Mouse (Mus musculus): ENCODE results near the gene Lrfn2.

Gene Lrfn2

DNA sequence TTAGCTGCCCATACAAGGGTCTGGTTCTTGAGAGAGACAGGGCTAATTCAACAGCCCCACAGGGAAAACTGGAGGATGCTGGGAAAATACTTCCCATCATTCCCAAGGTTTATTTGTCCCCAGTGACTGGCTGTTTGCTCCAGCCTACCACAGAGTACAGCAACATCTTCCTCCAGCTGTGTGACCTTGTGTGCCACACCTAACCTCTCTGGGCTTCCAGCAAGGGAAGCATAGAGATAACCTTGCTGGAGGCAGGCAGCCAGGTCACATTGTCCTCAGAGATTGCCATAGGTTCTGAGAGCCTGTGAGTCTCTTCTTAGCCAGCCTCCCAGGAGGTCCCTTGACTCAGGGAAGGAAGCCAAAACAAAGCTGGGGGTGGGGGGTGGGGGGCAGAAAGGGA lies 101.1 kb downstream of the Lrfn2 start:
- in situ Hi-C loops (cut with MboI; ENCODE audit: unreplicated experiment in 2 of 2): no loop called here

DNA sequence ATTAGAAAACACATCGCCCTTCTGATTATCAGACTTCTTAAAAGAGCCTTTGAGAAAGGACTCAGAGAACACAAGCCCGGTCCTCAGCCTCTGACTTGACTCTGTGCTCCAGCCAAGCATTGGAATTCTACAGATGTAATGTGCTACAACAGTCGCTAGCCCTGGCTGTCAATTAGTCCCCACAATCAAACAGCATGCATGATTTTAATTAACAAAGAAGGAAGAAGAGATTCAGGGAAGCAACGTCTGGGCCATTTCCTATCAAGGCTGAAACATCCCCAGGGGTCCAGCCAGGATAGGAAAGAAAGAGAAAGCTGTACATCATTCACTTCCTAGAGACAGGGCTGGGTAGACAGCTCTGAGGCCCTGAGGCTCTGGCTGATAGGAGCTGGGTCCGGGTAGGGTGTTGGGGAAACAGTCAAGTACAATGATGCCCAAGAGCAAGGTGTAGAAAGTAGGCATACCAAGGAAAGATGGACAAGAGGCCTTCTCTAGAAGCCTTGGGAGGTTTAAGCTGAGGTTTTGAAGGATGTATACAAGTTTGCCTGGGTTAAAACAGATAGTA lies 101.6 kb downstream of the Lrfn2 start:
- in situ Hi-C loops (cut with MboI; ENCODE audit: unreplicated experiment in 2 of 2): no loop called here

DNA sequence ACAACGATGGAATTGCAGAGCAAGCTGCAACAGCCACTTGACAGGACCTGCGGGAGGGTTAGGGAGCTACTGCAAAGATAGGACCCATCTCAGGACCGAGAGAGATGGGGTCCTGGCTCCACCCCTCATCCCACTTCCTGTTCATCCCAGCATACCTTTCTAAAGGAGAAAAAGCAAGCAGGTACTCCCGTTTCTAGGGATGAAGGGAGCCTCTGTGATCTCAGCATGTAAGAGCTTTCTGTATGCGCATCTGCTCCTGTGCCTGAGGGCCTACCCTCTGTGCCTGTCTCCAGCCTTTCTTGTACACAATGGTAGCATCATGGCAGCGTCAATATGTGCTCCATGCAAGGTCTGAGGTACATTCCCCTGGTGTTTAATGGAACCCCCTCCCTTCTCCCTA lies 102.9 kb downstream of the Lrfn2 start:
- in situ Hi-C loops (cut with MboI; ENCODE audit: unreplicated experiment in 2 of 2): no loop called here

DNA sequence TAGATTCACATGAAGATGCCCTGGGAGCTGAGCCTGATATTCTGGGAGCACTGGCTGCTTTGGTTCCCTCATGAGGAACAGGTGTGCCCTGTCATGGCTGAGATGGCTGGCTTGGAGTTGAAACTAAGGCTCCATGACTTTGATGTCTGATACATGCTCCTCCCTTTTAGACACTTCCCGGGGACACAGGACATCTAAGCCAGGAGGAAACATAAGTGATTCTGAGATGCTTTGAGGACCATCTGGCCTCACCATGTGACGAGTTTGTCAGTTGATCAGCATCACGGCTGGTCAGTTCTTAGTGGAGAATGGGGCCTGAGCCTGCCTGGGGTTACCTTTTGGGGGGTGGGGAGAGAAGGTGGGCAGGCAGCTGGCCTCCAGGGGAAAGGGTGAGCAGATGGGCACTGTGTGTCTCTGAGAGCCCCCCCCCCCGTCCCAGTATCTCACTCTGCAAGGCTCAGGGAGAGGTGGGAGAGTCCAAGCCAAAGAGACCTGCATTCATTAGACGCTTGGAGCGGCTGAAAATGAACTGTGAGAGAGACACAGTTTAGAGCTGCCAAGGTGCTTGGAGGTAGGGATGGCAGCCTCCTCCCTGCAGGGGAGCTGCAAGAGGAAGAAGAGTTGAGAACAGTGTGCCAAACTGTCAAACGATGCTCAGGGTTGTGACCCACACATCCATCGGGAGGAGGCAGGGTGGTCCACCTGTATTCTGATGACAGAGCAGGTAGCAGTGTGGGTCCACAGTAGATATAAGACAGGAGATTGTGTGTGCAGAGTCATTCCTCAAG lies 105.2 kb downstream of the Lrfn2 start:
- in situ Hi-C loops (cut with MboI; ENCODE audit: unreplicated experiment in 2 of 2): no loop called here

DNA sequence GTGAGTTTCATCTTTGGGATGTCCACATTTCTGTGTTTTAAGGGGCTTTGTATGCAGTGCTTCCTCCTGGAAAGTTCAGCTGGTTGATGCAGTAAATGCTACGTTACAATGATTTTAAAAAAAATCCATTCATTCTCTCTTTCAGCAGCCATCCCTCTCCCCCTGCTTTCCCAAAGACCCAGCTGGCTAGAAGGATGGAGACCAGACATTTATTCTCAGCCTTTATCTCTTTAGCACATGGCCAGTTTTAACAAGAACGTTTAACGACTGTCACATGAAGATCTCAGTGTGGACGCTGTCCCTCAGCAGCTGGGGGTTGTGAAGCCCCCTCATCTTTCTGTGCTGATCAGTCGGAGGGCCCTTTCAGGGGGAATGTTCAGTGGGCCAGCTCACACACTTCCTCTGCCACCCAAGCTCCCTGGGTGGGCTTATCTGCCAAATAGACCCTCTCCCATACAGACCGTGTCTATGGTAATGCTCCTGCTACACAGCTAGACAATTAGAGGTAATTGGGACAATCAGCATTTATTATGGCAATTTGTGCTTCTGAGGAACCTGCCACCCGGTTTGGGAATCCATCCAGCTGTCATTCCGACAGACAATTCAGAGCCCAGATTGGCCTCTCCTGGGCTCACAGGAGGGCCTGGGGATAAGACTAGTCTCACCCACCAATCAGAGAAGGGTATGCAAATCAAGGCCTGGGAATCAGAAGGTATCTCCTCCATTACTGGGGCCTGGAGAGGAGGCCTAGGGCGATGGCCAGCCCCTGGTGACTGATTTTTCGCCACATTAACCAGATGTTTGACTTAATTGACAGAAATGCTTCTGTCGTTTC lies 111.8 kb downstream of the Lrfn2 start:
- in situ Hi-C loops (cut with MboI; ENCODE audit: unreplicated experiment in 2 of 2): no loop called here

DNA sequence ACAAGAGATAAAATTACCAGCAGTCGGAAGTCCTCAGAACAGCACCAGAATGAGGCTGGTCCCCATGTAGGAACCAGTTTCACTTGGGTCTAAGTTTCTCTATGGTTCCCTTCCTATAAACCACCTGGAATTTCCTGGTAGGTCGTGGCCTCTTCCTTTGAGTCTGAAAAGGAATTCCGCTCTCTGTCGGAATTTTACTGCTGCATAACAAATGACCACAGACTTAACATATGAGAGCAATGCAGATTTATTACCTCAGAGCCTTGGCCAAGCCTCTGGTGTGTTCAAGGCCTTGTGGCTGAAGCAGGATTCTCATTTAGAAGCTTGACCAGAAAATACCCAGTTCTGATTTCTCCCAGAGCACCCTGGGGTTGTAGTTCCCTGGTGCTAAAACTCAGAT lies 115.7 kb downstream of the Lrfn2 start:
- in situ Hi-C loops (cut with MboI; ENCODE audit: unreplicated experiment in 2 of 2): no loop called here

DNA sequence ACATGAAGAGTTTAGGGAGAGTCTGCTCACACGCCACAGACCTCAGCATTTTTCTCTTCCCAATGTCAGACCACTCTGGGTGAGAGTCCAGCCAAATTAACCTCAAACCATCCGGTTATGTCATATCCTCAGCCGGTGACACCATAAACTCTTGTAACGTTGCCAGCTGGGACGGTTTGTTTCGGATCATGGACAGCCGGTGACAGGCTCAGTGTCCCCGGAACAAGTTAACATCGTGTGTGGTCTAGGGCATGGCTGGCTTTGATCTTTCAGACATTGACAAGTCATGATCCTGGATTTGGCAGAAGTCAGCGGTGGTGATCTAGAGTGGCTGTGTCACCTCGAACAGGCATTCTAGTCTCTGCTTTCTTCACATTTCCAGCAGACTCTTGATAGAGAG lies 119.1 kb downstream of the Lrfn2 start:
- in situ Hi-C loops (cut with MboI; ENCODE audit: unreplicated experiment in 2 of 2): no loop called here

DNA sequence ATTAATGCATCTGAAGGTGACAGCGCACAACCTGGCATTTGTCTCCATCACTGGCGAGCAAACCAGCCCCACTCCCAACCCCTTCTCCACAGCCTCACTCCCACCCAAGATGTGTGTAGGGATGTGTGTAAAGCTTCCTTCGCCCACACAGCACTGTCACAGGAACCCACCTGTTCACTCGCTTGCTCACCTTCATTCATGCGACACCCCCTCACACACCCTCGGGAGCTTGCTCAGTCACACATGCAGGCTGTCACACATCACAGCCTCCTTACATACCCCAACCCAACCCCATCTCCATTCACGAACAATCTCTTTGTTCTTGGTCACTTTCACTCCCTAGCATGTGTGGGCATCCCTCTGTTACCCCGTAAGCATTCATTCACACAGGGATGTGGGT lies 129.0 kb downstream of the Lrfn2 start:
- in situ Hi-C loops (cut with MboI; ENCODE audit: unreplicated experiment in 2 of 2): no loop called here

DNA sequence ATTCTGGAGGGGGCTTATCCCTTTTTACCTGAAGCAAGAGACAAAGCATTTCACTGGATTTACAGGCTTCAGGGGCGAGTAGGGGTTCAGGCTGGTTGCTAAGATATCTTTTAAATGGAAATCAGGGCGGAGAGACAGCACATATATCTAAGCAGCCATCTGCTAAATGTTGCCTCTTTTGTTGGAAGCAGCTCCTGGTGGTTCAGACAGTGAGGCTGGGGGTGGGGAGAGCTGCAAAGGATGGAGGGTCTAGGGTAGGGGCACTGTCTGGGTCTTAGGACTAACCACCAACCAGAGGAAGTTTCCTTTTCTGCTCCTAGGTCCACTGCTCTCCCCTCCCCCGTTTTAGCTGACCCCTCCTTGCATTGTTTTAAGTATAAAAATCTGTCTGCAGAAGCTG lies 131.6 kb downstream of the Lrfn2 start:
- in situ Hi-C loops (cut with MboI; ENCODE audit: unreplicated experiment in 2 of 2): no loop called here

DNA sequence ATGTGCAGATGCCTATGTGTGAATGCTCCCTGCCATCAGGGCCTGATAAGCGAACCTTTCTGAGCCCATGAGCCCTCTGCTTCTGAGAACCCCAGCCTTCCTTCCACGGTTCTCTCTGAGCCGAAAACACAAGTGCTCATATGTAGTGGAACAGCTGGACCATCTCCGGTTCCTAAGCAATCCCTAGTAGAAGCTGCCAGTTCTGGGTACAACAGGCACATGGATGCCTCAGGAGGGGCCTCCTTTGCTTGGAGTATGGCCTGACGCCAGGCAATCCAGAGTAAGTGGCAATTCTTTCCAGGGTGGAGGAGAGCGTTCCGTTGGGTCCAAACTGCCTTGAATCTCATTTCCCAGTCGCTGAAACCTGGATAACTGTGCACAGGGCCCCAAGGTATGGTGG lies 132.3 kb downstream of the Lrfn2 start:
- in situ Hi-C loops (cut with MboI; ENCODE audit: unreplicated experiment in 2 of 2): no loop called here

DNA sequence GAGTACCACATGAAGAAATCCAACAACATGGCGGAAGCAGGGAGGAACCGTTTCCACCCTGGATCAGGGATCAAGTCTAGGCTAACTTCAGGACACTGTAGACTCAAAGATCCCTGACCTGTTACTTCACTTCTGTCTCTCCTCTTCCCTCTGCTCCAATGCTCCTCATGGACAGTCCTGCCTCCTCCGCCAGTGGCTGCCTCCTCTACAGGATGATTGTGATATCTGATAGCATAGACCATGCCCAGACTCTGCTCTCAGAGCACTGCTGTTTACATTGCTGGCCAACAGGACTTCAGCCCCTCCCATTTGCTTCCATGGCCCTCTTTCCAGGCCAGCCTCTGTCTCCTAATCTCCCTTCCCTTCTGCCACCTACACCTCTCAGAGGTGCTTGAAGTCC lies 132.9 kb downstream of the Lrfn2 start:
- in situ Hi-C loops (cut with MboI; ENCODE audit: unreplicated experiment in 2 of 2): no loop called here

DNA sequence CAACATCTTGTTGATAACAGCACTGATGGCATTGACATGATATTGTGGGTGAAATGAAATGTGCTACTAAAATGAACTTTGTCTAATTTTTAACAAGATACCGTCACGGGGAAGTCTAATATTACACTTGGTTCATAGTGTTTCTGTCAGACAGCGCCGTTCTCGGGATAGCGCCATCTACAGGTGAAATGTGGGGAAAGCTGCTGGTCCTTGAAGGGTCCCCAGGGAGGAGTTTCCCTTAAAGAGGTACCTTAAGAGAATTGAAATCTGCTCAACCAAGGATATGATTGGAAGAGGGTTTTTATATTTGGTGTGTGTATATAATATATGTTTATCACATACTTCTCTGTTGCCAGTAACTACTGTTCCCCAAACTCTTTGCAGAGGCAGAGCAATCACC lies 134.6 kb downstream of the Lrfn2 start:
- in situ Hi-C loops (cut with MboI; ENCODE audit: unreplicated experiment in 2 of 2): no loop called here

DNA sequence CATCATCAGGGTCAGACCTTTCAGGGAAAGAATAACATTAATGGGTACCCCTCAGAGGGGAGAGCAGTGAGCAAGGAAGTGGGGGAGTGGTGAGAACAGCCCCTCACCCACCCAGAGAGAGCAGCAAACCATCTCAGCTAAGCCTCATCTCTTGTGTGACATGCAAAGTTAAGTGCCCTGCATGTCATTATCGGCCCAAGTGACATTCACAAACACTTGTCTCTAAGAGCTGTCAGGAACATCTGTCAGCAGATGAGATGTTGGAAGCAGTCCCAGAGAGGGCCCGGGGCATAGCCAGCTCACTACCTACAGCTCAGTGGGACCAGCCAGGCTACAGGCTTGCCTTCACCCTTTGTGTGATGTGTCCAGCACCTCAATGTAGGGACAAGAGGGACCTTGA lies 146.0 kb downstream of the Lrfn2 start:
- in situ Hi-C loops (cut with MboI; ENCODE audit: unreplicated experiment in 2 of 2): no loop called here

DNA sequence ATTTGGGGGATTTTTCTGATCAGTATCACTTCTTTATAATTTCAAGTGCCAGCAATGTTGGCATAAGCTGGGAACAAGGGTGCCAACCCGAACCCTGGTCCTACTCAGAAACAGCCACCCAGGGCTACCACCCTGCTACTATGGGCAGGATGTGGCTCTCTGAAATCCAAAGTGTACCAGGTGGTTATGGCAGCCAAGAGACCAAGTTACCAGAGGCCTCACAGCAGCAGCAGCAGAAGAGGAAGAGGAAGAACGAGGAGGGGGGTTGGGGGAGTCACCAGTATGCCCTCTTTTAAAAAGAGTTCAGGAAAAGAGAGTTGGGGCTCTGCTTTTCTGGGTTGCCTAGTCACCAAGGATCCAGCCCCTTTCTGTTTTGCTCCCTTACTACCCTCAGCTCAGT lies 147.5 kb downstream of the Lrfn2 start:
- in situ Hi-C loops (cut with MboI; ENCODE audit: unreplicated experiment in 2 of 2): no loop called here

DNA sequence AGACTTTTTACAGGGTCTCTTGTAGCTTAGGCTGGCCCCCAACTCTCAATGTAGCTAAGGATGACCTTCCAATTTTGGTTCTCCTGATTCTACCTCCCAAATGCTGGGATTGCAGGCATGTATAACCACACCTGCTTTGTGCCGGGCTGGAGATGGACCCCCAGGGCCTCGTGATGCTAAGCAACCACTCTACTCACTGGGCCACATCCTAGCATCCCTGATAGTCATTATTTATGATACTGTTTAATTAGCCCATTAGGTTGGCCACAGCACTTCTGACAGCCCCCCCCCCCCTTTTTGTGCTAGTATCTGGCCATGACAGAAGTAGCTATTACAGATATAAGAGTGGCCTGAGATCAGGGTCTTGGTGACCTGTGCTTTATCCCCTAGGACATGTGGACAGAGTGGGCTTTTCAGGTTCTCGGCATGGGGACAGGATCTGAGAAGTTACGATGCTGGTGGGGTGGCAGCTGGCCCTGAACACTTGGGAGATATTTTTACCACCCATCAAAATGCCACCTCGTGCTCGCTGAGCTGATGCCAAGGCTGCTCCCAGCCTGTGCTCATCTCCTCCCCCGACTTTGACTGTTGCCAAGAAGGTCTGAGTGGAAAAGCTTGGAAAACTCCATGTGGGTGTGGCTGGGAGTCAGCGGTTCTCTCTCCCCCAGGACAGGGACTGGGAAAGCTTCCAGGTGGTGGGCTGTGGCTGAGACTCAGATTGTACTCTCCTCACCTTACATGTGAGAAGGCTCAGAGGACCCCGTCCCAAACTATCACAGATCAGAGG lies 151.6 kb downstream of the Lrfn2 start:
- in situ Hi-C loops (cut with MboI; ENCODE audit: unreplicated experiment in 2 of 2): no loop called here

DNA sequence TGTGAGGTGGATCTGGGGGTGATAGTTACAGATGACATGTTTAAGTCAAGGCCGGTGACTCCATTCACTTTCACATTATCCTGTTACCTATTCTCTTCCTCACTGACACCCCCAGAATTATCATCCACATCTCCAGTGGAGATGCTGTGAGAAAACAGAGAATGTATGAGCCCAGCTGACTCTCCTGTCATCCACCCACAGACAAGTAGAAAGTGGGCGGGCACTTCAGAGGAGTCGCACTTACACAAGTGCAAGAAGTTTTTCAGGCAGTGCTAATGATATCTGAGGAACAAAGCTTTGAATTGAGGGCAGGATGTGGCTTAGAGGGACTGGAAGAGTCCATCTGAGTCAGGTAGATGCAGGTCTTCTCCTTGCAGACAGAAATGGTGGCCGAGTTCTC lies 152.9 kb downstream of the Lrfn2 start:
- in situ Hi-C loops (cut with MboI; ENCODE audit: unreplicated experiment in 2 of 2): no loop called here

DNA sequence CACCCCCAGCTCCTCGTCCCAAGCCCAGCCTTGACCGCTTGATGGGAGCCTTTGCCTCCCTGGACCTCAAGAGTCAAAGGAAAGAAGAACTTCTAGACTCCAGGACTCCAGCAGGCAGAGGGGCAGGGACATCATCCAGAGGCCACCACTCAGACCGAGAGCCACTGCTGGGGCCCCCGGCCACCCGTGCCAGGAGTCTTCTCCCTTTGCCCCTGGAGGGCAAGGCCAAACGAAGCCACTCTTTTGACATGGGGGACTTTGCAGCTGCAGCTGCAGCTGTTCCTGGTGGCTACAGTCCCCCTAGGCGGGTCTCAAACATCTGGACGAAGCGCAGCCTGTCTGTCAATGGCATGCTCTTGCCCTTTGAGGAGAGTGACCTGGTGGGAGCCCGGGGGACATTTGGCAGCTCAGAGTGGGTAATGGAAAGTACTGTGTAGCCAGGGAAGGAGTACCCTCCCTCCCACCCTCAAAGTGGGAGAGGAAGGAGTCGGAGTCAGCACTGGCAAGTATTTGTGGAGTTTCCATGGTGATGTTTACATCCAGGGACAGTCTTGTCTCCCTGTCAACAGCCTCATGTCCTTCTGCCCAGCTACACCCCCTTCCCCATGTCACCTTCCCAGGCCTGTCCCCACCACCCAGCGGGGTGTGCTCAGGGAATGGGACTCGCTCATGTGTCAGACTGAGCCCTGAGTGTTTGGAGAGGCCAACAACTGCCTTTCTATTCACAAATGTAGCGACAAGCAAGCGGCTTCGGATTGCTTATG lies 164.8 kb downstream of the Lrfn2 start:
- in situ Hi-C loops (cut with MboI; ENCODE audit: unreplicated experiment in 2 of 2): no loop called here

DNA sequence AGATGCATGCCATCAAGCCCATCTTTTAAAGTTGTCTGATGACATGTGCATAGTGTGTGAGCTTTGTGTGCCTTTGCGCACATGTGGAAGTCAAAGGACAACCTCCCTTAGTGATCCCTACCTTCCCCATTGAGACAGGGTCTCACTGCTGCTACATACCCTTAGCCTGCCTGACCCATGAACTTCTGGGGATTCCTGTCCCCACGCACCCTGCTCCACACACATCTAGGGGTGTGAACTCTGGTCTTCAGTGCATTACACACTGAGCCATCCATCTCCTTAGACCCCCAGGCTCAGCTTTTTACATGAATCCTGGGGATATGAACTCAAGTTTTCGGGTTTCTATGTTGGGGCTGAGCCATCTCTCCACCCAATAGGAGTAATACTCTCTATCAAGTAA lies 179.2 kb downstream of the Lrfn2 start:
- in situ Hi-C loops (cut with MboI; ENCODE audit: unreplicated experiment in 2 of 2): loop anchor here in 1 of 2 experiments (25.0 kb wide), 1 partner anchor 1274 kb away; the partner anchor contains the start of gene Mdfi

DNA sequence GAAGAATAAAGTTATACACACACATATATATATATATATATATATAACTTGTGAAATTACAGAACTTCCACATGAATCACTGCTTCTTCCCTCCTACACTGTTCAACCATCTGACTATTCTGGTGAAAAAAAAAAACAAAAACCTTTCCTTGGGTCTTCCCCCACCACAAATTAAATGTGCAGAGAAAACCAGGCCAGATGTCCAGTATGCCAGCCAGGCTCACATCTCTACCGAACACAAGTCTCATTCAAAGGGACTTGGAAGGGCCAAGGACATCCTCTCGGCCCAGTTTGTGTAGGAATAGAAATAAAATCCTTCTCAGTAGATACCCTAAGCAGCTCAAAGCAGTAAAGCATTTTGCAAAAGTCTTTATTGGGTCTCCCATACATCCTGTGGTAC lies 179.7 kb downstream of the Lrfn2 start:
- in situ Hi-C loops (cut with MboI; ENCODE audit: unreplicated experiment in 2 of 2): loop anchor here in 1 of 2 experiments (25.0 kb wide), 1 partner anchor 1275 kb away; the partner anchor contains the start of gene Mdfi

DNA sequence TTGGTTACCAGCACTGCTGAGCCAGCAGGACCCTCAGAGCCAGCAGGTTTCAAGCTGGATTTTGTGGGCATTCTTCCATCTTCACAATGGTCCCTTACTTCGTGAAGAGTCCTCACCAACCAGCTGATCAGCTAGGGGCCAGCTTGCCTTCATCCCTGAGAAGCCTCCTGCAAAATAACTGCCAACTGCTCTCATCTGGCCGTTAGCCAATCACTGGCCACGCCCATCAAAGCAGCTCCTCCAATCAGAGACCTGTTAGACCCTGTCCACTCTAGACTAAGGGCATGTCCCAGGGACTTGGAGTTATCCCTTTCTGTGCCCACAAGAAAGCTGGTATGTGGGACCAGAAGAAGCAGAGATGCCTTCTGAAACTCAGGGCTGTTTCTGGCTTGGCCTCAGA lies 181.2 kb downstream of the Lrfn2 start:
- in situ Hi-C loops (cut with MboI; ENCODE audit: unreplicated experiment in 2 of 2): loop anchor here in 1 of 2 experiments (25.0 kb wide), 1 partner anchor 1276 kb away; the partner anchor contains the start of gene Mdfi
